Mouse (Mus musculus) fibroblast of lung, adult 2 months (primary cell): ENCODE measurements around the gene Slc34a3.

Experiments
- DNase-seq: peaks from one replicate; pipeline ENCODE4 v3.0.0-alpha.2; 2011; ENCODE audit warnings: low read depth

Gene Slc34a3

GRCm38 (mm10) chr2:25252331-25252730 is 18.2 kb upstream of the Slc34a3 start:
- DNase-seq: no peak

GRCm38 (mm10) chr2:25246183-25247072 is 12.3 kb upstream of the Slc34a3 start, which contains the start of gene AL732309.1:
Gene AL732309.1 (minus strand): TSS chr2:25246863.
- DNase-seq: no peak

- no peak for DNase-seq
Observed at GRCm38 (mm10) chr2:25244144-25244543, 10.0 kb upstream of the Slc34a3 start.

GRCm38 (mm10) chr2:25243342-25243741 is 9.2 kb upstream of the Slc34a3 start:
- no peak for DNase-seq

- DNase-seq: no peak
Observed at GRCm38 (mm10) chr2:25242101-25242506, 7.9 kb upstream of the Slc34a3 start, which contains the start of the genes Rnf208 and Cysrt1. Gene Rnf208 (plus strand): TSS chr2:25242255. Gene Cysrt1 (minus strand): TSS chr2:25242452.

GRCm38 (mm10) chr2:25241438-25241775 is 7.2 kb upstream of the Slc34a3 start:
- no peak for DNase-seq

- no peak for DNase-seq
Observed at GRCm38 (mm10) chr2:25240723-25241437, 6.7 kb upstream of the Slc34a3 start.

- DNase-seq: no peak
Observed at GRCm38 (mm10) chr2:25240310-25240709, 6.1 kb upstream of the Slc34a3 start.

GRCm38 (mm10) chr2:25239766-25240165 is 5.6 kb upstream of the Slc34a3 start:
- DNase-seq: no peak

GRCm38 (mm10) chr2:25238106-25238505 is 3.9 kb upstream of the Slc34a3 start:
- no peak for DNase-seq

GRCm38 (mm10) chr2:25237522-25237921 is 3.4 kb upstream of the Slc34a3 start:
- DNase-seq: no peak

GRCm38 (mm10) chr2:25236614-25237013 is 2.5 kb upstream of the Slc34a3 start, which contains the start of gene Rnf224:
Gene Rnf224 (minus strand): TSS chr2:25236787.
- no peak for DNase-seq

- DNase-seq: no peak
Observed at GRCm38 (mm10) chr2:25234551-25235220, 522 bp upstream of the Slc34a3 start.

- no peak for DNase-seq
Observed at GRCm38 (mm10) chr2:25233421-25233820, 743 bp downstream of the Slc34a3 start.

GRCm38 (mm10) chr2:25231038-25231437 is 3.1 kb downstream of the Slc34a3 start:
- DNase-seq: no peak

- DNase-seq: no peak
Observed at GRCm38 (mm10) chr2:25230581-25230980, 3.6 kb downstream of the Slc34a3 start.

- no peak for DNase-seq
Observed at GRCm38 (mm10) chr2:25229582-25229981, 4.6 kb downstream of the Slc34a3 start.

- DNase-seq: no peak
Observed at GRCm38 (mm10) chr2:25228995-25229530, 5.1 kb downstream of the Slc34a3 start.

- peak; percentile 87 for DNase-seq
Observed at GRCm38 (mm10) chr2:25228431-25228889, 5.7 kb downstream of the Slc34a3 start.

- DNase-seq: no peak
Observed at GRCm38 (mm10) chr2:25227406-25227805, 6.8 kb downstream of the Slc34a3 start.

- no peak for DNase-seq
Observed at GRCm38 (mm10) chr2:25226864-25227263, 7.3 kb downstream of the Slc34a3 start.

GRCm38 (mm10) chr2:25225811-25226379 is 8.3 kb downstream of the Slc34a3 start:
- DNase-seq: no peak
